Mouse (Mus musculus): ENCODE results near the gene Gm29735.
A peak's percentile ranks its signal among the peaks of the same experiment; 100 is the strongest.
"Not testable (repeated sequence)": the region's sequence is repeated elsewhere in the genome, so short reads cannot be mapped to it uniquely, and the experiment has no call there.

Gene Gm29735

DNA sequence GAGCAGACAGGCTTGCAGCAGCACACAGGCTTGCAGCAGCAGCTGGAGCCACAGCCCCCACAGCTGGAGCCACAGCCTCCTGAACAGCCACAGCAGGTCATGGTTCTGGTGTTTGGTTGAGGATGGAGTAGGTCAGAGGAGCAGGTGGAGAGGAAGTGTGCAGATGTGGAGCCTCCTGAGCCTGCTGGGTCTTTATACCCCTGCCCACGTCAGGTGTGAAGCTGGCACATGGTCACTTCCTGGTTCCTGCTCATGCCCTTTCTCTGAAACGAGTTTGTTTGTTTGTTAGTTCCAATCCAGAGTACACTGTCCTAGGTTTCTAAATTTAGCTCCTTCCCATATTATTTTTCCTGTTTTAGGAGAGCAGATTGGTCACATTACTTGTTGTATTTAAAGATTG is at the start of gene Gm29735:
Gene Gm29735, minus strand, starts transcription at position 101 of the 400 bp plus-strand sequence.
- not testable (repeated sequence) for H3K36me3 ChIP-seq (ENCODE audit: control insufficient read depth, insufficient read depth, low read length, poor library complexity, severe bottlenecking); H3K27me3 ChIP-seq (ENCODE audit: control insufficient read depth, insufficient read depth, low read length, poor library complexity, severe bottlenecking); DNase-seq (ENCODE audit: low read depth, low spot score)

DNA sequence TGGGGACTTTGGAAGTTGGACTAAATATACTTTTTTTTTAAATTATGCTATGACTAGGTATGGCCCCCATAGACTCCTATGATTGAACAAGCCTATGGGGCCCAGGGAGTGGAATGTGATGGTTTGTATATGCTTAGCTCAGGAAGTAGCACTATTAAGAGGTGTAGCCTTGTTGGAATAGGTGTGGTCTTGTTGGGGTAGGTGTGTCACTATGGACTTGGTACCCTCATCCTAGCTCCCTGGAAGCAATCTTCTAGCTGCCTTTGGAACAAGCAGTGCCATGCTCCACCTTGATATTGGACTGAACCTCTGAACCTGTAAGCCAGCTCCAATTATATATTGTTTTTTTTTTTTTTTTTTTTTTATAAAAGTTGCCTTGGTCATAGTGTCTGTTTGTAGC is 48.6 kb upstream of the Gm29735 start:
- Histone ChIP-seq H3K36me3 (ENCODE audit: control insufficient read depth, insufficient read depth, low read length, poor library complexity, severe bottlenecking) (no peaks in the 10 kb centered on the region), H3K27me3 (ENCODE audit: control insufficient read depth, insufficient read depth, low read length, poor library complexity, severe bottlenecking) (no peaks in the 10 kb centered on the region)
- no peak for DNase-seq (ENCODE audit: low read depth, low spot score)

DNA sequence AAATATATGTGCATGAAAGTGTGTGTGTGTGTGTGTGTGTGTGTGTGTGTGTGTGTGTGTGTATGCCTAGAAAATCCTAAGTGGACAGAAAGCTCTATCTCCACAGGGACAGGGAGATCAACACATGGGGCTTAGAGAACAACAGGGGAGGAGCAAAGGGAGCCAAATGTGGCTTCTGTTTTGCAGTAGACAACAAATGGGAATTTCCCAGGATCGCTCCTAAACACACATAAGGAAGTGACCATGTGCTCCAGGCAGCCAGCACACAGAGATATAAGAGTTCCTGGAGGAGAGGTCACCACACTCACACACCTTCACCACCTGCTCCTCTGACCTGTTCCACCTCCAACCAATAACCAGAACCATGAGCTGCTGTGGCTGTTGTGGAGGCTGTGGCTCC is 44.2 kb upstream of the Gm29735 start, which contains the start of gene Krtap5-3:
Gene Krtap5-3, plus strand, starts transcription at position 301 of the 400 bp plus-strand sequence.
- Histone ChIP-seq H3K27me3 (ENCODE audit: control insufficient read depth, insufficient read depth, low read length, poor library complexity, severe bottlenecking) (no peaks in the 10 kb centered on the region), H3K36me3 (ENCODE audit: control insufficient read depth, insufficient read depth, low read length, poor library complexity, severe bottlenecking) (no peaks in the 10 kb centered on the region)
- DNase-seq (ENCODE audit: low read depth, low spot score), result no peak

DNA sequence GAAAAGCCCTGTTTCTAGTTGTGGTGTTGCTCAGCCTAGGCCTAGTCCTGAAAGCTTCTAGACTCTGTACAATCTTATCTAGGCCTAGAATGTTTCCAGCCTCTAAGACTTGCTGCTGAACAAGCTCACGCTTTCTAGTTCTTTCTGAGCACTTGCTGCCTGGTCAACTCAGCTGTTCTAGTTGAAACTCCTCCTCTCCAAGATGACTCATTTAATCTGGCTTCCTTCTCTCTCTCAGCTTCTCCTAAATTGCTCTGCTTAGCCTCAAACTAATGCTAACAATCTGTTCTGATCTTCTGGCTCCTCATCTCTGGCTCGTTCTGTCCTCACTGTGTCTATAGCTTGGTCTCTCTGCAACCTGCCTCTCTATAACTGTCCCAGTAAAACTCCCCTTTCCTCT is 41.8 kb upstream of the Gm29735 start:
- H3K36me3 ChIP-seq (ENCODE audit: control insufficient read depth, insufficient read depth, low read length, poor library complexity, severe bottlenecking), result no peaks in the 10 kb centered on the region
- H3K27me3 ChIP-seq (ENCODE audit: control insufficient read depth, insufficient read depth, low read length, poor library complexity, severe bottlenecking), result no peaks in the 10 kb centered on the region
- DNase-seq (ENCODE audit: low read depth, low spot score), result no peak

DNA sequence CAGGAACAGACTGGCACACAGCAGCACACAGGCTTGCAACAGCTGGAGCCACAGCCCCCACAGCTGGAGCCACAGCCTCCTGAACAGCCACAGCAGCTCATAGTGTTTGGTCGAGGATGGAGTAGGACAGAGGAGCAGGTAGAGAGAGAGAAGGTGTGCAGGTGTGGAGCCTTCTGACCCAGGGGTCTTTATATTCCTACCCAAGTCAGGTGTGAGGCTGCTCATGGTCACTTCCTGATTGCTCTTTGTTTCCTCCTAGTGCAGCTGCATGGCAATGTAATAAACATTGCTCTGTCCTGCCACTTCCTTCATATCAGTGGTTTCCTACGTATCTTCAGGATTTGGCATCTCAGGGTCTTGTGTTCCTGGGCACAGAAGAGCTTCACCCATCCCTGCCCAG is 33.4 kb upstream of the Gm29735 start, which contains the start of gene Gm10153:
Gene Gm10153, minus strand, starts transcription at position 101 of the 400 bp plus-strand sequence.
- H3K27me3 ChIP-seq (ENCODE audit: control insufficient read depth, insufficient read depth, low read length, poor library complexity, severe bottlenecking), result no peaks in the 10 kb centered on the region
- DNase-seq (ENCODE audit: low read depth, low spot score), result no peak

GRCm38 (mm10) chr7:142188156-142188555 is 31.2 kb upstream of the Gm29735 start:
- Histone ChIP-seq H3K36me3 (ENCODE audit: control insufficient read depth, insufficient read depth, low read length, poor library complexity, severe bottlenecking) (no peaks in the 10 kb centered on the region), H3K27me3 (ENCODE audit: control insufficient read depth, insufficient read depth, low read length, poor library complexity, severe bottlenecking) (no peaks in the 10 kb centered on the region)
- DNase-seq (ENCODE audit: low read depth, low spot score), result no peak

More for the DNA sequence above, 33.4 kb upstream of the Gm29735 start, which contains the start of gene Gm10153:
- no peaks in the 10 kb centered on the region for H3K36me3 ChIP-seq (ENCODE audit: control insufficient read depth, insufficient read depth, low read length, poor library complexity, severe bottlenecking)

DNA sequence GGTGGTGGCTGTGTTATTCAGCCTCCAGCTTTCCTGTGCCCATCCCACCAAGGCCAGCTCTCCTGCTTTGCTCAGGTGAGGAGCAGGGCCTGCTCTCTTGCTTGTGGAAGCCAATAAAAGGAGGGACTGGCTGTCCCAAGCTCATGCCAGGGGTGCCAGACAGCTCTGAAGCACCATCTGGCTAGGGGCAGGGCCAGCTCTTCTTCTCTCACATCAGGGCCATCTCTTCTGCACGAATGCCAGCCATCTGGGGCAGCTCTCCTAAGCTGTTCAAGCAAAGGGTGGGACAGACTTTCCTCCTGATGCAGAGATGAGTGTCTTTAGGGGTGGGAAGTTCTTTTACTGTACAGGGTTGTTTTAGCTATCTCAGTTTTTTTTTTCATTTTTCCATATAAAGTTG is 24.1 kb upstream of the Gm29735 start:
- no peaks in the 10 kb centered on the region for H3K36me3 ChIP-seq (ENCODE audit: control insufficient read depth, insufficient read depth, low read length, poor library complexity, severe bottlenecking)
- DNase-seq (ENCODE audit: low read depth, low spot score), result no peak

DNA sequence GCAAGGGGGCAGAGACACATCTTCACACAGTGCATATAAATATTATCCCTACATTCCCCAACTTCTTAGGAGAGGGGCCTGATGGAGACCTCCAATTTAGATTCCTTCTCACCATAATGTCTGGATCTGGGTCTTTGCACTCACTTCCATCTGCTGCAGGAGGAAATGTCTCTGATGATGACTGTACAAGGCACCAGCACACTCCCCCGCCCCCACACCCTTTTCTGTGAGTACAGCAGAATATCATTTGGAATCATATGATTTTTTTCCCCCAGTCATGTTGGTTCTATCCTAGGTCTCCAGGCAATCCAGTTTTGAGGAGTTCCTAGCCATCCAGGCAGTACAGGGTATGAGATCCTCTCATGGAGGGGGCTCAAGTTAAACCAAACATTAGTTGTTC is 21.8 kb upstream of the Gm29735 start:
- Histone ChIP-seq H3K27me3 (ENCODE audit: control insufficient read depth, insufficient read depth, low read length, poor library complexity, severe bottlenecking) (no peaks in the 10 kb centered on the region), H3K36me3 (ENCODE audit: control insufficient read depth, insufficient read depth, low read length, poor library complexity, severe bottlenecking) (no peaks in the 10 kb centered on the region)
- no peak for DNase-seq (ENCODE audit: low read depth, low spot score)

More for the DNA sequence above, 24.1 kb upstream of the Gm29735 start:
- H3K27me3 ChIP-seq (ENCODE audit: control insufficient read depth, insufficient read depth, low read length, poor library complexity, severe bottlenecking), result no peaks in the 10 kb centered on the region

DNA sequence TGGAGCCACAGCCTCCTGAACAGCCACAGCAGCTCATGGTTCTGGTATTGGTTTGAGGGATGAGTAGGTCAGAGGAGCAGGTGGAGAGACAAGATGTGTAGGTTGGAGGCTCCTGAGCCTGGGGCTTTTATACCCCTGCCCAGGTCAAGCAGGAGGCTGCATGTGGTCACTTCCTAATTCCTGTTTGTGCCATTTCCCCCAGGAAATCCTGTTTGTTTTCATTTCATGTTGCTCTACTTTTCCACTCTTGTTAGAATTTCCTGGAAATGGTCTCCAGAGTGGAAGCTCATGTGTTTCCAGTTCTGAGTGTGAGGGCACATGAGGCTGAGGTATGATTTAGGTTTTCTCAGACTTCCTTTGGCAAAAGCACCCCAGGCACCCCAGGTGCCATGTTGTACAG is 19.0 kb upstream of the Gm29735 start, which contains the start of gene Krtap5-2:
Gene Krtap5-2, minus strand, starts transcription at position 101 of the 400 bp plus-strand sequence.
- not testable (repeated sequence) for DNase-seq (ENCODE audit: low read depth, low spot score); H3K27me3 ChIP-seq (ENCODE audit: control insufficient read depth, insufficient read depth, low read length, poor library complexity, severe bottlenecking); H3K36me3 ChIP-seq (ENCODE audit: control insufficient read depth, insufficient read depth, low read length, poor library complexity, severe bottlenecking)

- no peaks in the 10 kb centered on the region for H3K36me3 ChIP-seq (ENCODE audit: control insufficient read depth, insufficient read depth, low read length, poor library complexity, severe bottlenecking)
- peak; percentile 18 for DNase-seq (ENCODE audit: low read depth, low spot score)
- no peaks in the 10 kb centered on the region for H3K27me3 ChIP-seq (ENCODE audit: control insufficient read depth, insufficient read depth, low read length, poor library complexity, severe bottlenecking)
Observed at GRCm38 (mm10) chr7:142169836-142170235, 12.9 kb upstream of the Gm29735 start.

GRCm38 (mm10) chr7:142165639-142166038 is 8.7 kb upstream of the Gm29735 start, which contains the start of gene Gm4553:
Gm4553 (minus strand) TSS chr7:142165739.
- DNase-seq (ENCODE audit: low read depth, low spot score); H3K36me3 ChIP-seq (ENCODE audit: control insufficient read depth, insufficient read depth, low read length, poor library complexity, severe bottlenecking); H3K27me3 ChIP-seq (ENCODE audit: control insufficient read depth, insufficient read depth, low read length, poor library complexity, severe bottlenecking): not testable (repeated sequence)

DNA sequence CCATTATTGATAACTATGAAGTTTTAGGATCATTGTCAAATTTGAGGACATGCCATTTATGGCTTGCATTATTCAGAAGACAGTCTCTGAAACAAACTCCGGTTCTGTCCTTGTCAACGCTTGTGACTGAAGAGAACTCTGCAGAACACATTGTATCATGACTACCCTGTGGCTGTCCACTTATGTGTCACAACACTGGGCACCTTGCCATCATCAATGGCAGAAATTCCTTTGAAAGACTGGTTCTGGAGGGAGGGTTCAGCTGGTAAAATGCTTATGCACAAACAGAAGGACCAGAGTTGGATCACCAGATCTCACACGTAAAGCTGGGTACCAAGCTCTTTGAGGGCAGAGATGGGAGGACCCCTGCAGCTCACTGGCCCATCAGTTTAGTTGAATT is 2.5 kb upstream of the Gm29735 start:
- no peaks in the 10 kb centered on the region for H3K36me3 ChIP-seq (ENCODE audit: control insufficient read depth, insufficient read depth, low read length, poor library complexity, severe bottlenecking)
- no peak for DNase-seq (ENCODE audit: low read depth, low spot score)
- H3K27me3 ChIP-seq (ENCODE audit: control insufficient read depth, insufficient read depth, low read length, poor library complexity, severe bottlenecking), result no peaks in the 10 kb centered on the region

- no peak for DNase-seq (ENCODE audit: low read depth, low spot score)
- Histone ChIP-seq H3K36me3 (ENCODE audit: control insufficient read depth, insufficient read depth, low read length, poor library complexity, severe bottlenecking) (no peaks in the 10 kb centered on the region), H3K27me3 (ENCODE audit: control insufficient read depth, insufficient read depth, low read length, poor library complexity, severe bottlenecking) (no peaks in the 10 kb centered on the region)
Observed at GRCm38 (mm10) chr7:142155308-142155707, 1.6 kb downstream of the Gm29735 start.

DNA sequence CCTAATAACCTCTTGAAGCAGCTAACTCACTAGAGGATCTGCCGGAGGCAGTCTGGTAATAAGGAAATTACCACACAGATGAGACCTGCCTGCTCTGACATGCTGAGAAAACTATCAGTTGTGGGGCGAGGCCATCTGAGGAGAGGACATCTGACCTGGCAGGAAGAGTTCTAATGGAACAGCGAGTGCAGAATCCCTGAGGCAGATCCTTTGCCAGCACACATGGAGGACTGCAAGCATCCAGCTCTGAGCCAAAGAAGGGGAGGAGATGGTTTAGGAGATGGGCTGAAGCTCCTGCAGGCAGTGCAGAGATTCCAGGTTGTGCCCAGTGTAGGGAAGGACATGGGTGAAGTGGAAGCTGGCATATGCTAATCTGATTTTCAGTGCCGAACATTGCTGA is 4.7 kb downstream of the Gm29735 start:
- Histone ChIP-seq H3K27me3 (ENCODE audit: control insufficient read depth, insufficient read depth, low read length, poor library complexity, severe bottlenecking) (no peaks in the 10 kb centered on the region), H3K36me3 (ENCODE audit: control insufficient read depth, insufficient read depth, low read length, poor library complexity, severe bottlenecking) (no peaks in the 10 kb centered on the region)
- no peak for DNase-seq (ENCODE audit: low read depth, low spot score)

DNA sequence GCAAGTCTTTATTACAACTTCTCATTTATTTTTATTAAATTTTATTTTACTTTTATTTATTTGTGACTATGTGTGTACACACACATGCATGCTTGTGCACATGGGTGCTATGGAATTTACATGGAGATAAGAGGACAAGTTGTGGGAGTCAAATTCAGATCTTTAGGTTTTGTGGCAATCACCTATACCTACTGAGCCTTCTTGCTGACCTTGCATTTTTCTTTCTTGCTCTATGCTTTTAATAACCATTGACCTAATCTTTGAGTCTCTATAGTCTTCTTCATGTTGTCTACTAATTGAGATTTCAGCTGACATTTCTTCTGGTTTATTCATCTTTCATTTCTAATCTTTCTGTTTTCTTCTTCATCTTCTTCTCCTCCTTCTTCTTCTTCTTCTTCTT is 8.3 kb downstream of the Gm29735 start:
- no peak for DNase-seq (ENCODE audit: low read depth, low spot score)
- no peaks in the 10 kb centered on the region for H3K36me3 ChIP-seq (ENCODE audit: control insufficient read depth, insufficient read depth, low read length, poor library complexity, severe bottlenecking)

GRCm38 (mm10) chr7:142146033-142146432 is 10.9 kb downstream of the Gm29735 start:
- H3K36me3 ChIP-seq (ENCODE audit: control insufficient read depth, insufficient read depth, low read length, poor library complexity, severe bottlenecking), result no peaks in the 10 kb centered on the region
- H3K27me3 ChIP-seq (ENCODE audit: control insufficient read depth, insufficient read depth, low read length, poor library complexity, severe bottlenecking), result no peaks in the 10 kb centered on the region
- peak; percentile 61 for DNase-seq (ENCODE audit: low read depth, low spot score)

More for the DNA sequence above, 8.3 kb downstream of the Gm29735 start:
- H3K27me3 ChIP-seq (ENCODE audit: control insufficient read depth, insufficient read depth, low read length, poor library complexity, severe bottlenecking), result no peaks in the 10 kb centered on the region
